Mouse (Mus musculus) liver, postnatal 0 days (tissue): ENCODE results near the gene Mta3.

ENCODE experiments used
- CTCF ChIP-seq: sonication (generic); IDR thresholded peaks from 2 replicates; pipeline ENCODE4 v1.5.1; 2016; ENCODE audit warnings: antibody characterized with exemption, low read depth
- EP300 ChIP-seq: IDR thresholded peaks from 2 replicates; pipeline ENCODE4 v1.6.1; 2016; ENCODE audit warnings: antibody characterized with exemption, low read depth, mild to moderate bottlenecking

DNA sequence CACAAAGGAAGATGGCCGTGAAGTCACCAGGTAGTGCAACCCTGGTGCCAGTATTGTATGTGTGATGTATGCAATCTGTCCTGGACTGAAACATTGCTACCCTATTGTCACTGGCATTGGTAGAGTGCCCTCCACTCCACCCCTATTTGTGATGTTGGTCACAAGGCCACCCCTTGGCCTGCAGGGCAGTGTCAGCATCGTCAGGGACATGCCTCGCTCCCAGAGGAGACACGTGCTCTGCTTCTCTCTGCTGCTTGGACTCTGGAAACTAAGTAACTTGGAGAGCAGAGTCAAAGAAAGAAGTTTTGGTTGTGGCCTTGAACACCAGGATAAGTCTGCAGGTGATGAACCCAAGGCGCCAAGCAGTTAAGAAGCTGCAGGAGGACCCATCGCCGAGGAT, 65.0 kb downstream of the Mta3 start:
- TF ChIP-seq CTCF (no peak), EP300 (no peak)
